10 mouse cellular contexts compared by ENCODE assay signal in the genomic region with DNA sequence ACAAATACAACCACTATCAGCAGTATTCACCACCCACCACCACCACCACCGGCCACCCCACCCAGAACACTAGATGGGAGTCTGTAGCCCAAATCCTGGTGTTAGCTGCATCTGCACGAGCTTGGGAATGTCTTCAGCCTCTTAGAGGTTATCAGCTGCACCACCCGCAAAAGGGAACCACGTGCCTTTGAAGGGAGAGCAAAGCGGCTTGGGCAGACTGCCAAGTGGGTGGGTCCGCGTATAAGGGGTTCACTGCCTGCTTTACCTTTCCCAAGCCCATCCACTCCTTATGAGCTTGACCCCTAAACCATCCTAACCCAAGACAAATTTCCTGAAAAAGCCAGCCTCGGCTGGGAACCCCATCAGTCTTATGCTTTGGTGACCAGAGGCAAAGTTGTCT.
DNase-seq lines count a peak whose midpoint lies in the region; ATAC-seq and TF ChIP-seq lines count a peak whose summit lies in the region.
"Had no signal": no experiment of that assay in that cellular context is flagged by ENCODE, and none has a peak within 500 bp of the region (broad histone marks: within the 10 kb centered on the region; RNA-seq: fewer than 3 reads in every experiment).

No protein-coding gene starts in this region.

- H3K9me3 ChIP-seq in embryonic facial prominence, embryonic 15.5 days (replicated peaks) = no peaks in the 10 kb centered on the region
- H3K9me3 ChIP-seq in forebrain, embryonic 12.5 days = no peaks in the 10 kb centered on the region
- H3K9me3 ChIP-seq: embryonic facial prominence, embryonic 12.5 days had no signal

- no peak for ATAC-seq in embryonic facial prominence, embryonic 15.5 days (ENCODE audit: insufficient number of reproducible peaks, low FRiP score, low TSS enrichment, low read depth)
- ATAC-seq in forebrain, embryonic 12.5 days (ENCODE audit: low FRiP score) = no peak
- ATAC-seq: hindbrain, postnatal 0 days had no signal

- H3K27ac ChIP-seq in embryonic facial prominence, embryonic 15.5 days (replicated peaks) = no peak overlapping the region
- H3K27ac ChIP-seq in forebrain, embryonic 12.5 days = no peak overlapping the region
- H3K27ac ChIP-seq: embryonic facial prominence, embryonic 12.5 days; hindbrain, postnatal 0 days had no signal

- TF ChIP-seq POLR2A in lung, adult 2 months (IDR thresholded peaks at IDR 0.05; ENCODE audit: borderline replicate concordance, extremely low read depth, low read depth, low read length) = no peak

- no peaks in the 10 kb centered on the region for H3K36me3 ChIP-seq in embryonic facial prominence, embryonic 15.5 days
- no peaks in the 10 kb centered on the region for H3K36me3 ChIP-seq in forebrain, embryonic 12.5 days (replicated peaks)
- H3K36me3 ChIP-seq: embryonic facial prominence, embryonic 12.5 days had no signal

- 40% methylated on average over 8 of the region's 8 CpGs for WGBS in lung, adult 2 months
- 46% methylated on average over 8 of the region's 8 CpGs for WGBS in embryonic facial prominence, embryonic 15.5 days
- WGBS in forebrain, embryonic 12.5 days = 72% methylated on average over 8 of the region's 8 CpGs

- H3K4me1 ChIP-seq in lung, adult 2 months (ENCODE audit: control insufficient read depth, insufficient read depth, low read length) = no peaks in the 10 kb centered on the region
- H3K4me1 ChIP-seq in embryonic facial prominence, embryonic 15.5 days = peaks cover 9% of the 10 kb centered on the region; the same call in 1 of the 2 replicates
- H3K4me1 ChIP-seq in forebrain, embryonic 12.5 days = no peaks in the 10 kb centered on the region
- H3K4me1 ChIP-seq: embryonic facial prominence, embryonic 12.5 days had no signal

- H3K27me3 ChIP-seq in embryonic facial prominence, embryonic 15.5 days = no peaks in the 10 kb centered on the region
- H3K27me3 ChIP-seq in forebrain, embryonic 12.5 days = no peaks in the 10 kb centered on the region
- H3K27me3 ChIP-seq: embryonic facial prominence, embryonic 12.5 days had no signal

- no peak for TF ChIP-seq CTCF in lung, adult 2 months (IDR thresholded peaks at IDR 0.05; ENCODE audit: insufficient read depth, low read length)

- H3K4me2 ChIP-seq in embryonic facial prominence, embryonic 15.5 days (replicated peaks) = peak overlapping the region; percentile 15
- H3K4me2 ChIP-seq in forebrain, embryonic 12.5 days = no peak overlapping the region
- H3K4me2 ChIP-seq: embryonic facial prominence, embryonic 12.5 days had no signal

- H3K9ac ChIP-seq in embryonic facial prominence, embryonic 15.5 days = no peak overlapping the region
- no peak overlapping the region for H3K9ac ChIP-seq in forebrain, embryonic 12.5 days
- H3K9ac ChIP-seq: embryonic facial prominence, embryonic 12.5 days had no signal

- DNase-seq in gastrocnemius, adult 18-20 months (ENCODE audit: low spot score) = peak; percentile 3
- no peak for DNase-seq in gastrocnemius, postnatal 25 days
- DNase-seq in lung, postnatal 10 days = peak; percentile 18
- DNase-seq in lung, adult 2 months = no peak
- DNase-seq in right cerebral cortex, postnatal 14 days = peak; percentile 39
- DNase-seq in left cerebral cortex, postnatal 25 days (ENCODE audit: low spot score in 2 of 2) = no peak

- H3K4me3 ChIP-seq in lung, adult 2 months (replicated peaks; ENCODE audit: extremely low read depth, low read depth, low read length) = no peak overlapping the region
- H3K4me3 ChIP-seq in embryonic facial prominence, embryonic 15.5 days (replicated peaks) = no peak overlapping the region
- H3K4me3 ChIP-seq in forebrain, embryonic 12.5 days (replicated peaks) = no peak overlapping the region
- H3K4me3 ChIP-seq: embryonic facial prominence, embryonic 12.5 days had no signal

- intact Hi-C loops in left cerebral cortex, postnatal 25 days (cut with DNase I) = no loop called here

Comparison
In these comparisons a context has a peak if more than half of its experiments do, and no peak if none do; other contexts are left out.
1. DNase-seq: peak in gastrocnemius, adult 18-20 months (single experiment), lung, postnatal 10 days (single experiment) and right cerebral cortex, postnatal 14 days (single experiment); none in gastrocnemius, postnatal 25 days (single experiment), lung, adult 2 months (single experiment) and left cerebral cortex, postnatal 25 days (0 of 2).